Mouse (Mus musculus) liver, postnatal 0 days (tissue): ENCODE measurements around the gene Top2a.

ENCODE experiments used
- CTCF ChIP-seq: sonication (generic); IDR thresholded peaks from 2 replicates; pipeline ENCODE4 v1.5.1; 2016; ENCODE audit warnings: antibody characterized with exemption, low read depth
- EP300 ChIP-seq: IDR thresholded peaks from 2 replicates; pipeline ENCODE4 v1.6.1; 2016; ENCODE audit warnings: antibody characterized with exemption, low read depth, mild to moderate bottlenecking

GRCm38 (mm10) chr11:99019844-99020243 is 4.1 kb downstream of the Top2a start:
- TF ChIP-seq EP300 (no peak), CTCF (no peak)
